Mouse (Mus musculus): ENCODE results near the gene Aldh1a1. TPM values are rescaled to one million over a fixed set of nuclear protein-coding genes. Genes with fewer than 3 reads are reported as not detected.

Gene Aldh1a1
- total RNA-seq, 1 experiment from 2014 or later, result 16.2 TPM

GRCm38 (mm10) chr19:20544941-20545340 is 52.4 kb downstream of the Aldh1a1 start:
- no peak for ATAC-seq (ENCODE audit: extremely low read depth, insufficient number of reproducible peaks, low FRiP score, poor library complexity, severe bottlenecking)

- no peak for ATAC-seq (ENCODE audit: extremely low read depth, insufficient number of reproducible peaks, low FRiP score, poor library complexity, severe bottlenecking)
Observed at GRCm38 (mm10) chr19:20547025-20547424, 54.5 kb downstream of the Aldh1a1 start.

GRCm38 (mm10) chr19:20549409-20549808 is 56.9 kb downstream of the Aldh1a1 start:
- ATAC-seq (ENCODE audit: extremely low read depth, insufficient number of reproducible peaks, low FRiP score, poor library complexity, severe bottlenecking), result no peak

- no peak for ATAC-seq (ENCODE audit: extremely low read depth, insufficient number of reproducible peaks, low FRiP score, poor library complexity, severe bottlenecking)
Observed at GRCm38 (mm10) chr19:20555365-20555764, 62.9 kb downstream of the Aldh1a1 start.

- no peak for ATAC-seq (ENCODE audit: extremely low read depth, insufficient number of reproducible peaks, low FRiP score, poor library complexity, severe bottlenecking)
Observed at GRCm38 (mm10) chr19:20557211-20557610, 64.7 kb downstream of the Aldh1a1 start.

GRCm38 (mm10) chr19:20558069-20558468 is 65.6 kb downstream of the Aldh1a1 start:
- no peak for ATAC-seq (ENCODE audit: extremely low read depth, insufficient number of reproducible peaks, low FRiP score, poor library complexity, severe bottlenecking)

GRCm38 (mm10) chr19:20558544-20558943 is 66.0 kb downstream of the Aldh1a1 start:
- ATAC-seq (ENCODE audit: extremely low read depth, insufficient number of reproducible peaks, low FRiP score, poor library complexity, severe bottlenecking), result no peak

GRCm38 (mm10) chr19:20558952-20559351 is 66.4 kb downstream of the Aldh1a1 start:
- no peak for ATAC-seq (ENCODE audit: extremely low read depth, insufficient number of reproducible peaks, low FRiP score, poor library complexity, severe bottlenecking)

GRCm38 (mm10) chr19:20559952-20560351 is 67.4 kb downstream of the Aldh1a1 start:
- ATAC-seq (ENCODE audit: extremely low read depth, insufficient number of reproducible peaks, low FRiP score, poor library complexity, severe bottlenecking), result no peak

- ATAC-seq (ENCODE audit: extremely low read depth, insufficient number of reproducible peaks, low FRiP score, poor library complexity, severe bottlenecking), result no peak
Observed at GRCm38 (mm10) chr19:20562396-20562795, 69.9 kb downstream of the Aldh1a1 start.

GRCm38 (mm10) chr19:20566294-20566693 is 73.8 kb downstream of the Aldh1a1 start:
- ATAC-seq (ENCODE audit: extremely low read depth, insufficient number of reproducible peaks, low FRiP score, poor library complexity, severe bottlenecking), result no peak

GRCm38 (mm10) chr19:20567039-20567438 is 74.5 kb downstream of the Aldh1a1 start:
- no peak for ATAC-seq (ENCODE audit: extremely low read depth, insufficient number of reproducible peaks, low FRiP score, poor library complexity, severe bottlenecking)

- no peak for ATAC-seq (ENCODE audit: extremely low read depth, insufficient number of reproducible peaks, low FRiP score, poor library complexity, severe bottlenecking)
Observed at GRCm38 (mm10) chr19:20576984-20577383, 84.5 kb downstream of the Aldh1a1 start.

- ATAC-seq (ENCODE audit: extremely low read depth, insufficient number of reproducible peaks, low FRiP score, poor library complexity, severe bottlenecking), result no peak
Observed at GRCm38 (mm10) chr19:20577429-20577828, 84.9 kb downstream of the Aldh1a1 start.

GRCm38 (mm10) chr19:20599951-20600350 is 107.4 kb downstream of the Aldh1a1 start:
- no peak for ATAC-seq (ENCODE audit: extremely low read depth, insufficient number of reproducible peaks, low FRiP score, poor library complexity, severe bottlenecking)

- no peak for ATAC-seq (ENCODE audit: extremely low read depth, insufficient number of reproducible peaks, low FRiP score, poor library complexity, severe bottlenecking)
Observed at GRCm38 (mm10) chr19:20601739-20602138, 109.2 kb downstream of the Aldh1a1 start.

- no peak for ATAC-seq (ENCODE audit: extremely low read depth, insufficient number of reproducible peaks, low FRiP score, poor library complexity, severe bottlenecking)
Observed at GRCm38 (mm10) chr19:20603212-20603611, 110.7 kb downstream of the Aldh1a1 start.

- ATAC-seq (ENCODE audit: extremely low read depth, insufficient number of reproducible peaks, low FRiP score, poor library complexity, severe bottlenecking), result no peak
Observed at GRCm38 (mm10) chr19:20603866-20604265, 111.4 kb downstream of the Aldh1a1 start.

GRCm38 (mm10) chr19:20614252-20614930 is 121.9 kb downstream of the Aldh1a1 start:
- ATAC-seq (ENCODE audit: extremely low read depth, insufficient number of reproducible peaks, low FRiP score, poor library complexity, severe bottlenecking), result no peak

GRCm38 (mm10) chr19:20622434-20622833 is 129.9 kb downstream of the Aldh1a1 start:
- ATAC-seq (ENCODE audit: extremely low read depth, insufficient number of reproducible peaks, low FRiP score, poor library complexity, severe bottlenecking), result no peak

- ATAC-seq (ENCODE audit: extremely low read depth, insufficient number of reproducible peaks, low FRiP score, poor library complexity, severe bottlenecking), result no peak
Observed at GRCm38 (mm10) chr19:20623416-20623815, 130.9 kb downstream of the Aldh1a1 start.

All from neutrophil, adult 5-6 weeks (primary cell).